In genomic region chr2:164107125-164107874, GRCm38 (mm10) we compare ENCODE assay signal across 22 mouse cellular contexts. TPM values are rescaled to one million over a fixed set of nuclear protein-coding genes. Genes with fewer than 3 reads are reported as not detected.
DNase-seq lines count a peak whose midpoint lies in the region; ATAC-seq and TF ChIP-seq lines count a peak whose summit lies in the region.
"Had no signal": no experiment of that assay in that cellular context is flagged by ENCODE, and none has a peak within 500 bp of the region (broad histone marks: within the 10 kb centered on the region; RNA-seq: fewer than 3 reads in every experiment).

No protein-coding gene starts in this region.

- H3K27me3 ChIP-seq in heart, embryonic 10.5 days (ENCODE audit: insufficient read depth, poor library complexity, severe bottlenecking) = no peaks in the 10 kb centered on the region
- no peaks in the 10 kb centered on the region for H3K27me3 ChIP-seq in midbrain, embryonic 10.5 days (ENCODE audit: low read depth, poor library complexity, severe bottlenecking)
- no peaks in the 10 kb centered on the region for H3K27me3 ChIP-seq in midbrain, embryonic 15.5 days (replicated peaks)
- no peaks in the 10 kb centered on the region for H3K27me3 ChIP-seq in limb, embryonic 15.5 days
- H3K27me3 ChIP-seq: CH12.LX; lung, embryonic 15.5 days; midbrain, embryonic 12.5 days had no signal

- H3K4me1 ChIP-seq in heart, embryonic 10.5 days = peaks cover 14% of the 10 kb centered on the region
- H3K4me1 ChIP-seq in midbrain, embryonic 10.5 days = peaks cover 25% of the 10 kb centered on the region
- H3K4me1 ChIP-seq in midbrain, embryonic 15.5 days = 0 out of 2 replicates have a peak, but pooled peaks cover 4% of the 10 kb centered on the region
- H3K4me1 ChIP-seq in limb, embryonic 15.5 days = peaks cover 32% of the 10 kb centered on the region
- H3K4me1 ChIP-seq: lung, embryonic 15.5 days had no signal

- no peak for DNase-seq in heart, embryonic 10.5 days (ENCODE audit: low spot score)
- no peak for DNase-seq in heart, postnatal 10 days
- DNase-seq in midbrain, embryonic 10.5 days (ENCODE audit: low spot score) = no peak
- DNase-seq in brain, embryonic 14.5 days (ENCODE audit: low read depth) = peak; percentile 17
- DNase-seq in thymus, postnatal 4 days = no peak
- DNase-seq in right cerebral cortex, adult 2 months (ENCODE audit: low spot score in 2 of 2) = no peak
- DNase-seq: cerebellum, adult 8-10 months; forebrain, postnatal 0 days; kidney, adult 2 months; kidney, postnatal 10 days; left cerebral cortex, postnatal 4 days had no signal

- WGBS in heart, embryonic 10.5 days = 67% methylated on average over 16 of the region's 16 CpGs
- 79% methylated on average over 16 of the region's 16 CpGs for WGBS in midbrain, embryonic 10.5 days
- WGBS in midbrain, embryonic 15.5 days = 54% methylated on average over 16 of the region's 16 CpGs
- WGBS in limb, embryonic 15.5 days = 65% methylated on average over 16 of the region's 16 CpGs

- H3K36me3 ChIP-seq in heart, embryonic 10.5 days = peaks cover 27% of the 10 kb centered on the region
- H3K36me3 ChIP-seq in midbrain, embryonic 10.5 days = peaks cover 71% of the 10 kb centered on the region
- H3K36me3 ChIP-seq in midbrain, embryonic 15.5 days (replicated peaks) = peaks cover 3% of the 10 kb centered on the region; the same call in 1 of the 2 replicates
- H3K36me3 ChIP-seq in limb, embryonic 15.5 days = peaks cover 14% of the 10 kb centered on the region

- no peaks in the 10 kb centered on the region for H3K9me3 ChIP-seq in heart, embryonic 10.5 days
- no peaks in the 10 kb centered on the region for H3K9me3 ChIP-seq in midbrain, embryonic 10.5 days (replicated peaks)
- H3K9me3 ChIP-seq in midbrain, embryonic 15.5 days = no peaks in the 10 kb centered on the region
- no peaks in the 10 kb centered on the region for H3K9me3 ChIP-seq in limb, embryonic 15.5 days
- H3K9me3 ChIP-seq: lung, embryonic 15.5 days; midbrain, embryonic 12.5 days had no signal

- H3K4me2 ChIP-seq in midbrain, embryonic 15.5 days = no peak overlapping the region
- no peak overlapping the region for H3K4me2 ChIP-seq in limb, embryonic 15.5 days
- H3K4me2 ChIP-seq: lung, embryonic 15.5 days; midbrain, embryonic 12.5 days had no signal

- H3K4me3 ChIP-seq in heart, embryonic 10.5 days = no peak overlapping the region
- H3K4me3 ChIP-seq in midbrain, embryonic 10.5 days = no peak overlapping the region
- no peak overlapping the region for H3K4me3 ChIP-seq in midbrain, embryonic 15.5 days
- H3K4me3 ChIP-seq in limb, embryonic 15.5 days = no peak overlapping the region
- H3K4me3 ChIP-seq: layer of hippocampus, adult 2 months; left cerebral cortex, adult 2 months; lung, embryonic 15.5 days; midbrain, embryonic 12.5 days; myocyte had no signal

- peak overlapping the region; percentile 60; the same call in 1 of the 2 replicates for H3K27ac ChIP-seq in heart, embryonic 10.5 days
- peak overlapping the region; percentile 40; the same call in 1 of the 2 replicates for H3K27ac ChIP-seq in midbrain, embryonic 10.5 days (replicated peaks)
- H3K27ac ChIP-seq in midbrain, embryonic 15.5 days = no peak overlapping the region
- H3K27ac ChIP-seq in limb, embryonic 15.5 days = peak overlapping the region; percentile 74
- H3K27ac ChIP-seq: layer of hippocampus, adult 2 months; left cerebral cortex, adult 2 months; liver, embryonic 14.5 days; lung, embryonic 15.5 days; macrophage; midbrain, embryonic 12.5 days; stomach, postnatal 0 days had no signal

- TF ChIP-seq CTCF in brain, embryonic 14.5 days (IDR thresholded peaks at IDR 0.05; ENCODE audit: borderline replicate concordance, extremely low read depth, insufficient read depth, insufficient read length) = no peak

- no peak for ATAC-seq in midbrain, embryonic 15.5 days (replicated peaks)
- no peak for ATAC-seq in limb, embryonic 15.5 days (ENCODE audit: insufficient number of reproducible peaks, low FRiP score, low TSS enrichment, low read depth)
- ATAC-seq: forebrain, postnatal 0 days had no signal

- no peak overlapping the region for H3K9ac ChIP-seq in midbrain, embryonic 15.5 days
- H3K9ac ChIP-seq in limb, embryonic 15.5 days = no peak overlapping the region
- H3K9ac ChIP-seq: forebrain, postnatal 0 days; liver, embryonic 14.5 days; lung, embryonic 15.5 days; midbrain, embryonic 12.5 days had no signal

- TF ChIP-seq POLR2A in brain, embryonic 14.5 days (IDR thresholded peaks at IDR 0.05; ENCODE audit: borderline replicate concordance, extremely low read depth, insufficient read depth, insufficient read length, poor library complexity, severe bottlenecking) = no peak

- intact Hi-C loops in heart, postnatal 10 days (cut with DNase I) = loop anchor here (10.0 kb wide), 1 partner anchor 418 kb away; no protein-coding TSS in a partner anchor

RNA-seq across cellular contexts. Expression of gene Tomm34, which starts 36.3 kb away (rescaled TPM):
- 58.7 and 65.0 TPM in 2 replicates for polyA plus RNA-seq in heart, embryonic 10.5 days (2016; fragmentation: Nextera tagmentation; extraction: Ambion mirVana)
- 10 to 100 TPM; 22.8 to 25.9 TPM for total RNA-seq in heart, postnatal 10 days (2021)
- 58.7 and 60.0 TPM in 2 replicates for polyA plus RNA-seq in midbrain, embryonic 10.5 days (2016; fragmentation: Nextera tagmentation; extraction: Ambion mirVana)
- polyA plus RNA-seq in midbrain, embryonic 15.5 days (2015; fragmentation: Nextera tagmentation; extraction: Ambion mirVana) = 52.9 and 53.4 TPM in 2 replicates
- polyA plus RNA-seq in brain, embryonic 14.5 days (2012; rRNA removed) = 30.8 and 36.0 TPM in 2 replicates
- polyA plus RNA-seq in limb, embryonic 15.5 days (2015; fragmentation: Nextera tagmentation; extraction: Ambion mirVana) = 49.1 and 53.7 TPM in 2 replicates

RNA-seq across cellular contexts. Expression of gene Stk4, which starts 37.2 kb away (rescaled TPM):
- polyA plus RNA-seq in heart, embryonic 10.5 days (2016; fragmentation: Nextera tagmentation; extraction: Ambion mirVana) = 20.5 and 23.6 TPM in 2 replicates
- 10 to 100 TPM; 20.9 to 21.4 TPM for total RNA-seq in heart, postnatal 10 days (2021)
- polyA plus RNA-seq in midbrain, embryonic 10.5 days (2016; fragmentation: Nextera tagmentation; extraction: Ambion mirVana) = 33.9 and 34.7 TPM in 2 replicates
- 19.6 and 21.1 TPM in 2 replicates for polyA plus RNA-seq in midbrain, embryonic 15.5 days (2015; fragmentation: Nextera tagmentation; extraction: Ambion mirVana)
- polyA plus RNA-seq in brain, embryonic 14.5 days (2012; rRNA removed) = 21.7 and 24.8 TPM in 2 replicates
- polyA plus RNA-seq in limb, embryonic 15.5 days (2015; fragmentation: Nextera tagmentation; extraction: Ambion mirVana) = 17.7 and 19.6 TPM in 2 replicates
